ENCODE assay signal across 30 mouse cellular contexts in genomic region chr3:84816951-84817350, GRCm38 (mm10). TPM values are rescaled to one million over a fixed set of nuclear protein-coding genes. Genes with fewer than 3 reads are reported as not detected.
DNase-seq lines count a peak whose midpoint lies in the region; ATAC-seq and TF ChIP-seq lines count a peak whose summit lies in the region.
"Had no signal": no experiment of that assay in that cellular context is flagged by ENCODE, and none has a peak within 500 bp of the region (broad histone marks: within the 10 kb centered on the region; RNA-seq: fewer than 3 reads in every experiment).

No protein-coding gene starts in this region.

- no peak overlapping the region for H3K9ac ChIP-seq in hindbrain, postnatal 0 days (replicated peaks; ENCODE audit: low read length)
- no peak overlapping the region for H3K9ac ChIP-seq in hindbrain, embryonic 16.5 days (ENCODE audit: low read depth, low read length)
- H3K9ac ChIP-seq in stomach, embryonic 14.5 days (replicated peaks; ENCODE audit: low read depth, low read length): no peak overlapping the region
- no peak overlapping the region for H3K9ac ChIP-seq in stomach, postnatal 0 days (ENCODE audit: low read length)
- H3K9ac ChIP-seq: forebrain, postnatal 0 days; heart, embryonic 15.5 days; hindbrain, embryonic 12.5 days; limb, embryonic 15.5 days; lung, embryonic 14.5 days; stomach, embryonic 15.5 days had no signal

- peaks cover 80% of the 10 kb centered on the region for H3K79me2 ChIP-seq in macrophage (ENCODE audit: inconsistent target)

- no peak for DNase-seq in hindbrain, postnatal 0 days (ENCODE audit: low spot score)
- no peak for DNase-seq in stomach, postnatal 0 days (ENCODE audit: low spot score)
- DNase-seq in c-Kit-positive CD71-positive TER-119-positive erythroid progenitor cells, embryonic 14.5 days (ENCODE audit: low spot score): peak; percentile 29
- no peak for DNase-seq in heart, adult 18-20 months
- DNase-seq in kidney, postnatal 25 days: no peak
- DNase-seq: adrenal gland, postnatal 14 days; cerebellum, adult 18-20 months; cerebellum, postnatal 10 days; forebrain, postnatal 0 days; gastrocnemius, postnatal 10 days; kidney, adult 2 months; kidney, postnatal 4 days; lung, embryonic 14.5 days; lung, postnatal 14 days; retina, postnatal 1 day; right cerebral cortex, postnatal 14 days; thymus, postnatal 14 days had no signal

- H3K4me3 ChIP-seq in hindbrain, postnatal 0 days (ENCODE audit: low read length): no peak overlapping the region
- H3K4me3 ChIP-seq in hindbrain, embryonic 16.5 days (ENCODE audit: low read length): no peak overlapping the region
- H3K4me3 ChIP-seq in stomach, embryonic 14.5 days (ENCODE audit: low read depth, low read length): no peak overlapping the region
- no peak overlapping the region for H3K4me3 ChIP-seq in stomach, postnatal 0 days (ENCODE audit: low read depth, low read length)
- H3K4me3 ChIP-seq in macrophage (ENCODE audit: inconsistent target): peak overlapping the region; percentile 69; the same call in 1 of the 2 replicates
- H3K4me3 ChIP-seq: intestine, embryonic 15.5 days; stomach, embryonic 15.5 days had no signal

- ATAC-seq in hindbrain, postnatal 0 days: no peak
- no peak for ATAC-seq in hindbrain, embryonic 16.5 days
- no peak for ATAC-seq in stomach, embryonic 14.5 days (ENCODE audit: insufficient number of reproducible peaks, insufficient read depth, low FRiP score, low read depth)
- no peak for ATAC-seq in stomach, postnatal 0 days (ENCODE audit: low FRiP score, low TSS enrichment)
- ATAC-seq: forebrain, postnatal 0 days; intestine, embryonic 15.5 days; Patski had no signal

- 67% methylated on average over 1 of the region's 1 CpGs for WGBS in hindbrain, postnatal 0 days
- WGBS in hindbrain, embryonic 16.5 days: 78% methylated on average over 1 of the region's 1 CpGs
- 84% methylated on average over 1 of the region's 1 CpGs for WGBS in stomach, embryonic 14.5 days
- 61% methylated on average over 1 of the region's 1 CpGs for WGBS in stomach, postnatal 0 days
- WGBS in macrophage (ENCODE audit: missing documents): 91% methylated on average over 1 of the region's 1 CpGs

- no peak for TF ChIP-seq EP300 in stomach, postnatal 0 days (optimal IDR thresholded peaks at IDR 0.05)

- no peaks in the 10 kb centered on the region for H3K9me3 ChIP-seq in hindbrain, postnatal 0 days (ENCODE audit: low read length)
- H3K9me3 ChIP-seq in hindbrain, embryonic 16.5 days (ENCODE audit: control insufficient read depth, low read length): no peaks in the 10 kb centered on the region
- no peaks in the 10 kb centered on the region for H3K9me3 ChIP-seq in stomach, embryonic 14.5 days (ENCODE audit: control insufficient read depth, low read depth, low read length)
- no peaks in the 10 kb centered on the region for H3K9me3 ChIP-seq in stomach, postnatal 0 days (ENCODE audit: control insufficient read depth, low read length)
- H3K9me3 ChIP-seq: forebrain, embryonic 12.5 days; G1E; heart, embryonic 15.5 days; hindbrain, embryonic 12.5 days; intestine, embryonic 15.5 days; limb, embryonic 10.5 days; limb, embryonic 15.5 days; midbrain, embryonic 10.5 days; stomach, embryonic 15.5 days had no signal

- H3K27ac ChIP-seq in hindbrain, postnatal 0 days: no peak overlapping the region
- no peak overlapping the region for H3K27ac ChIP-seq in hindbrain, embryonic 16.5 days (ENCODE audit: low read depth, low read length)
- no peak overlapping the region for H3K27ac ChIP-seq in stomach, embryonic 14.5 days (ENCODE audit: low read length)
- H3K27ac ChIP-seq in stomach, postnatal 0 days (replicated peaks): no peak overlapping the region
- no peak overlapping the region for H3K27ac ChIP-seq in macrophage
- H3K27ac ChIP-seq: forebrain, embryonic 12.5 days; heart, embryonic 15.5 days; hindbrain, embryonic 12.5 days; intestine, embryonic 15.5 days; limb, embryonic 10.5 days; limb, embryonic 15.5 days; midbrain, embryonic 10.5 days; stomach, embryonic 15.5 days had no signal

- peaks cover 4% of the 10 kb centered on the region; the same call in 1 of the 2 replicates for H3K4me1 ChIP-seq in hindbrain, postnatal 0 days (ENCODE audit: insufficient read depth, low read length)
- H3K4me1 ChIP-seq in hindbrain, embryonic 16.5 days (ENCODE audit: control insufficient read depth, insufficient read depth, low read depth, low read length): peaks cover 18% of the 10 kb centered on the region
- H3K4me1 ChIP-seq in stomach, embryonic 14.5 days (ENCODE audit: control insufficient read depth, insufficient read depth, low read length): peaks cover 10% of the 10 kb centered on the region
- no peaks in the 10 kb centered on the region for H3K4me1 ChIP-seq in stomach, postnatal 0 days (replicated peaks; ENCODE audit: control insufficient read depth, insufficient read depth)

- 0 out of 2 replicates have a peak overlapping the region, but pooled peaks have one; percentile 13 for H3K4me2 ChIP-seq in hindbrain, postnatal 0 days (ENCODE audit: low read depth, low read length)
- H3K4me2 ChIP-seq in hindbrain, embryonic 16.5 days (ENCODE audit: low read length): no peak overlapping the region
- H3K4me2 ChIP-seq in stomach, embryonic 14.5 days (replicated peaks; ENCODE audit: low read depth, low read length): 0 out of 2 replicates have a peak overlapping the region, but pooled peaks have one; percentile 84
- H3K4me2 ChIP-seq in stomach, postnatal 0 days (replicated peaks; ENCODE audit: low read depth): no peak overlapping the region

- no peaks in the 10 kb centered on the region for H3K36me3 ChIP-seq in hindbrain, postnatal 0 days (ENCODE audit: insufficient read depth, low read length)
- H3K36me3 ChIP-seq in hindbrain, embryonic 16.5 days (ENCODE audit: control insufficient read depth, insufficient read depth, low read length): no peaks in the 10 kb centered on the region
- no peaks in the 10 kb centered on the region for H3K36me3 ChIP-seq in stomach, embryonic 14.5 days (ENCODE audit: control insufficient read depth, insufficient read depth, low read length)
- no peaks in the 10 kb centered on the region for H3K36me3 ChIP-seq in stomach, postnatal 0 days (ENCODE audit: control insufficient read depth, insufficient read depth, low read length)
- 0 out of 2 replicates have a peak, but pooled peaks cover 4% of the 10 kb centered on the region for H3K36me3 ChIP-seq in macrophage (ENCODE audit: inconsistent target)
- H3K36me3 ChIP-seq: forebrain, embryonic 12.5 days; heart, embryonic 15.5 days; hindbrain, embryonic 12.5 days; intestine, embryonic 15.5 days; limb, embryonic 15.5 days; stomach, embryonic 15.5 days had no signal

- H3K27me3 ChIP-seq in hindbrain, postnatal 0 days (ENCODE audit: insufficient read depth, low read length): no peaks in the 10 kb centered on the region
- no peaks in the 10 kb centered on the region for H3K27me3 ChIP-seq in hindbrain, embryonic 16.5 days (replicated peaks; ENCODE audit: control insufficient read depth, insufficient read depth, low read length)
- no peaks in the 10 kb centered on the region for H3K27me3 ChIP-seq in stomach, embryonic 14.5 days (ENCODE audit: control insufficient read depth, insufficient read depth, low read length)
- H3K27me3 ChIP-seq in stomach, postnatal 0 days (ENCODE audit: control insufficient read depth, insufficient read depth, low read length): no peaks in the 10 kb centered on the region
- H3K27me3 ChIP-seq: forebrain, embryonic 12.5 days; heart, embryonic 15.5 days; hindbrain, embryonic 12.5 days; intestine, embryonic 15.5 days; limb, embryonic 15.5 days; Patski; stomach, embryonic 15.5 days had no signal

- no peak for TF ChIP-seq CTCF in hindbrain, postnatal 0 days (IDR thresholded peaks at IDR 0.05; ENCODE audit: low read depth)
- no peak for TF ChIP-seq CTCF in stomach, postnatal 0 days (IDR thresholded peaks at IDR 0.05; ENCODE audit: low read depth)

RNA-seq across cellular contexts. Expression of gene Fbxw7, which starts 1.9 kb away (rescaled TPM):
- total RNA-seq in hindbrain, postnatal 0 days (2014; rRNA removed): 40.6 and 40.7 TPM in 2 replicates
- polyA plus RNA-seq in hindbrain, postnatal 0 days (2015; fragmentation: Nextera tagmentation; extraction: Ambion mirVana): 39.2 and 40.1 TPM in 2 replicates
- 35.2 and 39.3 TPM in 2 replicates for polyA plus RNA-seq in hindbrain, embryonic 16.5 days (2015; fragmentation: Nextera tagmentation; extraction: Ambion mirVana)
- polyA plus RNA-seq in stomach, embryonic 14.5 days (2014; fragmentation: Nextera tagmentation; extraction: Ambion mirVana): 16.8 and 17.8 TPM in 2 replicates
- 6.7 and 7.4 TPM in 2 replicates for polyA plus RNA-seq in stomach, postnatal 0 days (2015; fragmentation: Nextera tagmentation; extraction: Ambion mirVana)
- total RNA-seq in macrophage (2018; cell fraction: chromatin; rRNA removed): 10 to 100 TPM; 12.8 to 96.2 (median 58.5) TPM
- total RNA-seq in macrophage (2018; cell fraction: cytosol; rRNA removed): 10 to 100 TPM in 25 of 26 experiments, 1 to 10 TPM in 1; 7.7 to 33.3 (median 20.9) TPM
- total RNA-seq in macrophage (2018; cell fraction: nucleus; rRNA removed): 10 to 100 TPM; 20.8 to 79.1 (median 49.0) TPM
- polyA plus RNA-seq in macrophage (2018): 8.8 to 24.4 TPM (median 13.3 TPM) in 3 replicates
- total RNA-seq in heart, adult 18-20 months (2021): 10 to 100 TPM; 38.1 to 43.0 TPM

Comparison
In these comparisons a context has a peak if more than half of its experiments do, and no peak if none do; other contexts are left out.
1. H3K4me2 ChIP-seq: peak in hindbrain, postnatal 0 days (single experiment) and stomach, embryonic 14.5 days (single experiment); none in hindbrain, embryonic 16.5 days (single experiment) and stomach, postnatal 0 days (single experiment).